Comparison of ENCODE assay signal across 8 mouse cellular contexts in the genomic region with DNA sequence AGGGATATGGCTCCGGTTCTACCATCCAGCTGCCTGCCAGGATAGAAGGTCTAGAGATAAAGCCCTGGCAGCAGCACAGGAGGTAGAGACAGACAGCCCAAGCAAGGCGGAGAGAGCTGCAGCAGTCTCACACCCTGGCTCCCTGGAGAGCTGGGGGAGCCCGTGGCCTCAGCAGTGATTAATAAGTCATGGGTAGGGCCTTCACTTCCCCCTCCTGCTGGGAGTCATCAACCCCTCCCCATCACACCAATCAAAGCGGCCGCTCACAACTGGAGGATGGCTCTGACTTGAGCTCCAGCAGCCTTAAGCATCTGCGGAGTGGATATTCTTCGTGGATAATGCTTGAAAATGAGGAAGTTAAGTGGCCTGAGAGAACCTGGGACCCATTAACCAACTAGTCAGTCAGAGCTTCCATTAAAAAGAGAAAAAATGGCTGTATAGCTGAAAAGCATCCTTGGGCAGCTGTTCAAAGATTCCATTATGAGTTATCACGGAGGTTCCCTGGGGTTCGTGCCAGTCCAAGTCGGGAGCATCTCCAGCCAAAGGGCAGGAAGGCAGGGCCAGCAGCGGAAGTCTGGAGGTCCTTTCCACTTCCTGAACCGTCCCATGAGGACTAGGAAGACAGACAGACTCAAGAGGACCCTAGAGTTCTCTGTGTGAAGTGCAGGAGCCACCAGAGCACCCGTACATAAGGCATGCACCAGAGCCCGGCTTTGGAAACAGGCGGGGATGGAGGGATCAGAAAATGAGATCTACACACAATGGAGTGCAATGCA. TPM values are rescaled to one million over a fixed set of nuclear protein-coding genes. Genes with fewer than 3 reads are reported as not detected.
DNase-seq lines count a peak whose midpoint lies in the region; ATAC-seq lines count a peak whose summit lies in the region.

No protein-coding gene starts in this region.

- peaks cover 31% of the 10 kb centered on the region for H3K4me1 ChIP-seq in limb, embryonic 10.5 days
- H3K4me1 ChIP-seq in stomach, embryonic 14.5 days (ENCODE audit: control insufficient read depth, insufficient read depth, low read length), result peaks cover 10% of the 10 kb centered on the region

- peaks cover 10% of the 10 kb centered on the region for H3K36me3 ChIP-seq in limb, embryonic 10.5 days
- H3K36me3 ChIP-seq in stomach, embryonic 14.5 days (ENCODE audit: control insufficient read depth, insufficient read depth, low read length), result no peaks in the 10 kb centered on the region

- H3K27me3 ChIP-seq in limb, embryonic 10.5 days (ENCODE audit: low read depth, poor library complexity, severe bottlenecking), result no peaks in the 10 kb centered on the region
- no peaks in the 10 kb centered on the region for H3K27me3 ChIP-seq in stomach, embryonic 14.5 days (ENCODE audit: control insufficient read depth, insufficient read depth, low read length)

- H3K9me3 ChIP-seq in limb, embryonic 10.5 days (replicated peaks), result no peaks in the 10 kb centered on the region
- H3K9me3 ChIP-seq in stomach, embryonic 14.5 days (ENCODE audit: control insufficient read depth, low read depth, low read length), result no peaks in the 10 kb centered on the region

- peak overlapping the region; percentile 42; the same call in 1 of the 2 replicates for H3K27ac ChIP-seq in limb, embryonic 10.5 days
- 0 out of 2 replicates have a peak overlapping the region, but pooled peaks have one; percentile 28 for H3K27ac ChIP-seq in stomach, embryonic 14.5 days (ENCODE audit: low read length)

- H3K4me2 ChIP-seq in stomach, embryonic 14.5 days (replicated peaks; ENCODE audit: low read depth, low read length), result no peak overlapping the region

- peak; percentile 29 for DNase-seq in kidney, adult 11 months
- DNase-seq in kidney, adult 18-20 months, result no peak
- DNase-seq in embryo, embryonic 10.5 days (ENCODE audit: low spot score), result peak; percentile 42
- DNase-seq in heart, postnatal 10 days, result peak; percentile 30 to 53
- DNase-seq in limb, embryonic 10.5 days (ENCODE audit: low spot score), result peak; percentile 44
- no peak for DNase-seq in adipocyte (ENCODE audit: low spot score)

- peak; percentile 21; the same call in 1 of the 2 replicates for ATAC-seq in stomach, embryonic 14.5 days (ENCODE audit: insufficient number of reproducible peaks, insufficient read depth, low FRiP score, low read depth)
- ATAC-seq in cerebellum, adult (ENCODE audit: insufficient number of reproducible peaks, low FRiP score, low TSS enrichment), result no peak

- 27% methylated on average over 15 of the region's 15 CpGs for WGBS in limb, embryonic 10.5 days
- 29% methylated on average over 15 of the region's 15 CpGs for WGBS in stomach, embryonic 14.5 days

- no peak overlapping the region for H3K4me3 ChIP-seq in limb, embryonic 10.5 days
- no peak overlapping the region for H3K4me3 ChIP-seq in stomach, embryonic 14.5 days (ENCODE audit: low read depth, low read length)

- intact Hi-C loops in heart, postnatal 10 days (cut with DNase I), result no loop called here

- H3K9ac ChIP-seq in stomach, embryonic 14.5 days (replicated peaks; ENCODE audit: low read depth, low read length), result no peak overlapping the region

RNA-seq across cellular contexts. Expression of a gene that starts 19.4 kb away (rescaled TPM):
- total RNA-seq in heart, postnatal 10 days (2021), result 10 to 100 TPM in 1 of 2 experiments, 1 to 10 TPM in 1; 9.2 to 10.3 TPM
- polyA plus RNA-seq in limb, embryonic 10.5 days (2016; fragmentation: Nextera tagmentation; extraction: Ambion mirVana), result 60.3 and 64.1 TPM in 2 replicates
- polyA plus RNA-seq in stomach, embryonic 14.5 days (2014; fragmentation: Nextera tagmentation; extraction: Ambion mirVana), result 52.0 and 52.3 TPM in 2 replicates

Comparison
In these comparisons a context has a peak if more than half of its experiments do, and no peak if none do; other contexts are left out.
1. DNase-seq: peak in kidney, adult 11 months (single experiment), embryo, embryonic 10.5 days (single experiment), heart, postnatal 10 days (2 of 2) and limb, embryonic 10.5 days (single experiment); none in kidney, adult 18-20 months (single experiment) and adipocyte (single experiment).